Mouse (Mus musculus) lung, postnatal 0 days (tissue): ENCODE measurements around the gene Btbd17. TPM values are rescaled to one million over a fixed set of nuclear protein-coding genes. Genes with fewer than 3 reads are reported as not detected.
A peak's percentile ranks its signal among the peaks of the same experiment; 100 is the strongest.

Experiments
- ATAC-seq: fragments of 200-750 bp; cut with Nextera tagmentation; 2 replicates; pipeline ENCODE4 v1.8.0; 2017; ENCODE audit warnings: moderate library complexity
- DNase-seq: peaks from one replicate; pipeline ENCODE4 v3.0.0-alpha.2; 2016; ENCODE audit warnings: low spot score
- H3K27ac ChIP-seq: fragments of 300-500 bp; sonication (generic); 2 replicates; pipeline ENCODE4 v1.5.1; 2014; ENCODE audit warnings: antibody characterized with exemption, mild to moderate bottlenecking, low read length, mixed read lengths
- H3K27me3 ChIP-seq: fragments of 300-500 bp; sonication (generic); replicated peaks from 2 replicates; pipeline ENCODE4 v1.6.1; 2014; ENCODE audit warnings: low read length, mixed read lengths; ENCODE audit not compliant: insufficient read depth
- H3K36me3 ChIP-seq: fragments of 300-500 bp; sonication (generic); 2 replicates; pipeline ENCODE4 v1.6.1; 2014; ENCODE audit warnings: low read length, mixed read lengths; ENCODE audit not compliant: insufficient read depth
- H3K4me1 ChIP-seq: fragments of 300-500 bp; sonication (generic); 2 replicates; pipeline ENCODE4 v1.6.1; 2014; ENCODE audit warnings: antibody characterized with exemption, low read depth, low read length, mixed read lengths; ENCODE audit not compliant: insufficient read depth
- H3K4me2 ChIP-seq: fragments of 300-500 bp; sonication (generic); replicated peaks from 2 replicates; pipeline ENCODE4 v1.6.1; 2014; ENCODE audit warnings: low read depth, mild to moderate bottlenecking, low read length, moderate library complexity, mixed read lengths
- H3K4me3 ChIP-seq: fragments of 300-500 bp; sonication (generic); 2 replicates; pipeline ENCODE4 v1.5.1; 2014; ENCODE audit warnings: low read depth, low read length
- H3K9ac ChIP-seq: fragments of 300-500 bp; sonication (generic); replicated peaks from 2 replicates; pipeline ENCODE4 v1.6.1; 2014; ENCODE audit warnings: low read depth, mild to moderate bottlenecking
- H3K9me3 ChIP-seq: fragments of 300-500 bp; sonication (generic); 2 replicates; pipeline ENCODE4 v1.6.1; 2016; ENCODE audit warnings: low read length, mixed read lengths
- CTCF ChIP-seq: IDR thresholded peaks from 2 replicates; pipeline ENCODE4 v1.5.1; 2016; ENCODE audit warnings: antibody characterized with exemption, mild to moderate bottlenecking
- EP300 ChIP-seq: IDR thresholded peaks from 2 replicates; pipeline ENCODE4 v1.6.1; 2016; ENCODE audit warnings: antibody characterized with exemption, mild to moderate bottlenecking, control low read depth
- WGBS: fragments of 180-500 bp; shearing (Covaris S2); extraction: QIAGEN DNeasy Blood & Tissue Kit; methylation state at CpG from one replicate; pipeline ENCODE4 v1.1.7; 2014; 5-methylcytosine and 5-hydroxymethylcytosine counted together
- polyA plus RNA-seq: library from polyadenylated mRNA; unstranded; fragments of >200 nt; fragmentation: Nextera tagmentation; extraction: Ambion mirVana; gene quantifications from 2 replicates; pipeline ENCODE4 v1.2.1, GENCODE M21; 2015

Gene Btbd17
- polyA plus RNA-seq = 0.15 and 0.20 TPM in 2 replicates

GRCm38 (mm10) chr11:114795848-114796322 lies at the start of gene Btbd17:
Gene Btbd17, minus strand, starts transcription at chr11:114795945.
- Histone ChIP-seq H3K4me2 (peak within 1 kb of the TSS; percentile 55), H3K9me3 (no peaks in the 10 kb centered on the region), H3K4me1 (no peaks in the 10 kb centered on the region; the same call in none of the 2 replicates), H3K27ac (no peak within 1 kb of the TSS), H3K9ac (no peak within 1 kb of the TSS), H3K4me3 (no peak within 1 kb of the TSS; the same call in 1 of the 2 replicates), H3K27me3 (peaks cover 33% of the 10 kb centered on the region), H3K36me3 (no peaks in the 10 kb centered on the region)
- DNase-seq (no peak), ATAC-seq (no peak)
- TF ChIP-seq CTCF (no peak), EP300 (no peak)
- 14% methylated on average over 4 of the region's 4 CpGs for WGBS

- ATAC-seq = no peak
- no peak for TF ChIP-seq CTCF
- no peak for TF ChIP-seq EP300
- H3K9me3 ChIP-seq = no peaks in the 10 kb centered on the region
- no peaks in the 10 kb centered on the region for H3K36me3 ChIP-seq
- no peak overlapping the region for H3K9ac ChIP-seq
- H3K27me3 ChIP-seq = 0 out of 2 replicates have a peak, but pooled peaks cover 6% of the 10 kb centered on the region
- DNase-seq = no peak
- no peak overlapping the region for H3K4me3 ChIP-seq
- H3K27ac ChIP-seq = no peak overlapping the region
- H3K4me2 ChIP-seq = no peak overlapping the region
- H3K4me1 ChIP-seq = no peaks in the 10 kb centered on the region
- 75% methylated on average over 7 of the region's 7 CpGs for WGBS
Observed at GRCm38 (mm10) chr11:114844464-114845220, 48.9 kb upstream of the Btbd17 start.

- Histone ChIP-seq H3K27ac (no peak overlapping the region), H3K4me1 (no peaks in the 10 kb centered on the region), H3K4me2 (no peak overlapping the region), H3K36me3 (no peaks in the 10 kb centered on the region), H3K9me3 (no peaks in the 10 kb centered on the region), H3K4me3 (no peak overlapping the region), H3K27me3 (no peaks in the 10 kb centered on the region), H3K9ac (no peak overlapping the region)
- DNase-seq (peak; percentile 36), ATAC-seq (peak; percentile 65)
- WGBS = 22% methylated on average over 8 of the region's 8 CpGs
- TF ChIP-seq EP300 (no peak), CTCF (no peak)
Observed at GRCm38 (mm10) chr11:114843818-114844463, 48.2 kb upstream of the Btbd17 start.

- 33% methylated on average over 5 of the region's 5 CpGs for WGBS
- DNase-seq (no peak), ATAC-seq (no peak)
- no peak overlapping the region for H3K9ac ChIP-seq
- TF ChIP-seq EP300 (no peak), CTCF (no peak)
- peaks cover 10% of the 10 kb centered on the region; the same call in 1 of the 2 replicates for H3K4me1 ChIP-seq
- no peak overlapping the region for H3K4me3 ChIP-seq
- H3K4me2 ChIP-seq = no peak overlapping the region
- no peaks in the 10 kb centered on the region for H3K36me3 ChIP-seq
- H3K9me3 ChIP-seq = no peaks in the 10 kb centered on the region
- no peak overlapping the region for H3K27ac ChIP-seq
- no peaks in the 10 kb centered on the region for H3K27me3 ChIP-seq
Observed at GRCm38 (mm10) chr11:114833166-114833565, 37.4 kb upstream of the Btbd17 start.

GRCm38 (mm10) chr11:114830433-114830773 lies 34.7 kb upstream of the Btbd17 start:
- no peak overlapping the region for H3K9ac ChIP-seq
- no peaks in the 10 kb centered on the region for H3K27me3 ChIP-seq
- TF ChIP-seq EP300 (no peak), CTCF (no peak)
- H3K36me3 ChIP-seq = no peaks in the 10 kb centered on the region
- 12% methylated on average over 8 of the region's 8 CpGs for WGBS
- H3K4me1 ChIP-seq = peaks cover 10% of the 10 kb centered on the region; the same call in 1 of the 2 replicates
- peak overlapping the region; percentile 68 for H3K27ac ChIP-seq
- no peaks in the 10 kb centered on the region for H3K9me3 ChIP-seq
- no peak overlapping the region for H3K4me3 ChIP-seq
- H3K4me2 ChIP-seq = peak overlapping the region; percentile 63
- ATAC-seq = peak; percentile 7; the same call in 1 of the 2 replicates
- DNase-seq = no peak
